Mouse (Mus musculus) cerebellum, adult 9-11 months (tissue): Measurements from ENCODE around the gene Hfm1.
A peak's percentile ranks its signal among the peaks of the same experiment; 100 is the strongest.

ENCODE experiments used
- DNase-seq: peaks from one replicate; pipeline ENCODE4 v3.0.0; 2022

The Hfm1 gene

GRCm38 (mm10) chr5:106925488-106926368 lies at the start of gene Hfm1:
Gene Hfm1 (minus strand): TSS chr5:106926321.
- DNase-seq = peak; percentile 82

- no peak for DNase-seq
These were observed 47.8 kb upstream of the Hfm1 start for GRCm38 (mm10) chr5:106973883-106974282.

GRCm38 (mm10) chr5:106967578-106967977 lies 41.5 kb upstream of the Hfm1 start:
- DNase-seq = no peak

- DNase-seq = no peak
These were observed 40.3 kb upstream of the Hfm1 start for GRCm38 (mm10) chr5:106966443-106966842.

- no peak for DNase-seq
These were observed 38.4 kb upstream of the Hfm1 start for GRCm38 (mm10) chr5:106964513-106965014.

- peak; percentile 92 for DNase-seq
These were observed 37.7 kb upstream of the Hfm1 start, which contains the start of gene Cdc7 for GRCm38 (mm10) chr5:106963584-106964512. Gene Cdc7 (plus strand): TSS chr5:106964322.

- DNase-seq = no peak
These were observed 34.3 kb upstream of the Hfm1 start for GRCm38 (mm10) chr5:106960451-106960850.

- DNase-seq = no peak
These were observed 32.9 kb upstream of the Hfm1 start for GRCm38 (mm10) chr5:106959031-106959430.

GRCm38 (mm10) chr5:106956467-106956866 lies 30.3 kb upstream of the Hfm1 start:
- no peak for DNase-seq

- no peak for DNase-seq
These were observed 22.6 kb upstream of the Hfm1 start for GRCm38 (mm10) chr5:106948683-106949082.

GRCm38 (mm10) chr5:106946342-106946741 lies 20.2 kb upstream of the Hfm1 start:
- DNase-seq = no peak

GRCm38 (mm10) chr5:106927996-106928395 lies 1.9 kb upstream of the Hfm1 start:
- DNase-seq = no peak

- DNase-seq = no peak
These were observed 207 bp upstream of the Hfm1 start for GRCm38 (mm10) chr5:106926369-106926686.

- DNase-seq = no peak
These were observed 6.8 kb downstream of the Hfm1 start for GRCm38 (mm10) chr5:106919315-106919714.

GRCm38 (mm10) chr5:106896879-106897278 lies 29.2 kb downstream of the Hfm1 start:
- no peak for DNase-seq

- DNase-seq = peak; percentile 81
These were observed 34.3 kb downstream of the Hfm1 start for GRCm38 (mm10) chr5:106891773-106892172.

GRCm38 (mm10) chr5:106887303-106888071 lies 38.6 kb downstream of the Hfm1 start:
- no peak for DNase-seq

- no peak for DNase-seq
These were observed 40.6 kb downstream of the Hfm1 start for GRCm38 (mm10) chr5:106885517-106885916.

- DNase-seq = no peak
These were observed 49.7 kb downstream of the Hfm1 start for GRCm38 (mm10) chr5:106876438-106876837.

- peak; percentile 21 for DNase-seq
These were observed 65.7 kb downstream of the Hfm1 start for GRCm38 (mm10) chr5:106860415-106860814.

- no peak for DNase-seq
These were observed 72.8 kb downstream of the Hfm1 start for GRCm38 (mm10) chr5:106853284-106853683.

GRCm38 (mm10) chr5:106847045-106847444 lies 79.1 kb downstream of the Hfm1 start:
- no peak for DNase-seq

- no peak for DNase-seq
These were observed 82.2 kb downstream of the Hfm1 start for GRCm38 (mm10) chr5:106843906-106844305.
